Mouse (Mus musculus) kidney, adult 18-20 months (tissue): ENCODE results near the gene Pdlim1.
A peak's percentile ranks its signal among the peaks of the same experiment; 100 is the strongest.
"Not testable (repeated sequence)": the region's sequence is repeated elsewhere in the genome, so short reads cannot be mapped to it uniquely, and the experiment has no call there.

ENCODE experiments used
- DNase-seq: peaks from one replicate; pipeline ENCODE4 v3.0.0; 2021

The Pdlim1 gene

GRCm38 (mm10) chr19:40240360-40240759 lies 31.3 kb downstream of the Pdlim1 start:
- no peak for DNase-seq

- DNase-seq = no peak
Observed at GRCm38 (mm10) chr19:40238175-40238850, 33.3 kb downstream of the Pdlim1 start.

- no peak for DNase-seq
Observed at GRCm38 (mm10) chr19:40232560-40232959, 39.1 kb downstream of the Pdlim1 start.

GRCm38 (mm10) chr19:40231825-40232541 lies 39.7 kb downstream of the Pdlim1 start:
- no peak for DNase-seq

GRCm38 (mm10) chr19:40231074-40231738 lies 40.4 kb downstream of the Pdlim1 start:
- DNase-seq = no peak

GRCm38 (mm10) chr19:40226516-40227151 lies 45.0 kb downstream of the Pdlim1 start:
- peak; percentile 18 for DNase-seq

GRCm38 (mm10) chr19:40225761-40226110 lies 45.9 kb downstream of the Pdlim1 start:
- DNase-seq = peak; percentile 59

- DNase-seq = peak; percentile 77
Observed at GRCm38 (mm10) chr19:40225102-40225760, 46.4 kb downstream of the Pdlim1 start.

GRCm38 (mm10) chr19:40222307-40222706 lies 49.3 kb downstream of the Pdlim1 start:
- not testable (repeated sequence) for DNase-seq

GRCm38 (mm10) chr19:40220878-40221277 lies 50.8 kb downstream of the Pdlim1 start:
- no peak for DNase-seq

- not testable (repeated sequence) for DNase-seq
Observed at GRCm38 (mm10) chr19:40202947-40203346, 68.7 kb downstream of the Pdlim1 start.

- DNase-seq = no peak
Observed at GRCm38 (mm10) chr19:40190596-40190995, 81.0 kb downstream of the Pdlim1 start.

GRCm38 (mm10) chr19:40187160-40187559 lies 84.5 kb downstream of the Pdlim1 start, which contains the start of gene Cyp2c70:
Gene Cyp2c70, minus strand, starts transcription at chr19:40187333.
- no peak for DNase-seq

- no peak for DNase-seq
Observed at GRCm38 (mm10) chr19:40183600-40183999, 88.0 kb downstream of the Pdlim1 start.

- DNase-seq = no peak
Observed at GRCm38 (mm10) chr19:40178311-40178710, 93.3 kb downstream of the Pdlim1 start.
